Mouse (Mus musculus) embryo, embryonic 11.5 days (tissue): ENCODE measurements around the gene Wdr76.
"Not testable (repeated sequence)": the region's sequence is repeated elsewhere in the genome, so short reads cannot be mapped to it uniquely, and the experiment has no call there.

Source experiments
- DNase-seq: peaks from one replicate; pipeline ENCODE4 v3.0.0-alpha.2; 2012; ENCODE audit warnings: low read depth, low spot score

The Wdr76 gene

DNA sequence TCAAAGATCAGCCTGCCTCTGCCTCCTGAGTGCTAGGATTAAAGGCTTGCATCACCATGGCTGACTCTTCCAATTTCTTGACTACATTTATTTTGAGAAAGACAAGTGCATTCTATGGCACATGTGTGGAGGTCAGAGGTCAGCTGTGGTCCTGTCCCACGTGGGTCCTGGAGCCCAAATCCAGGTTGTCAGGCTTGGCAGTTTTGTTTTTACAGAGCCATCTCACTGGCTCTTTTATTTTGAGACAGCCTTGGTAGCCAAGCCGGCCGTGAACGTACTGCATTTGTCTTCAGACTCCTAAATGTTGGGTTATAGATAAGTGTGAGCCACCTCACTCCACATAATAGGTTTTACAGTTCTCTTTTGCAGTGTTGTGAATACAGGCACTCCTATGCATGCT, 12.2 kb downstream of the Wdr76 start:
- not testable (repeated sequence) for DNase-seq

DNA sequence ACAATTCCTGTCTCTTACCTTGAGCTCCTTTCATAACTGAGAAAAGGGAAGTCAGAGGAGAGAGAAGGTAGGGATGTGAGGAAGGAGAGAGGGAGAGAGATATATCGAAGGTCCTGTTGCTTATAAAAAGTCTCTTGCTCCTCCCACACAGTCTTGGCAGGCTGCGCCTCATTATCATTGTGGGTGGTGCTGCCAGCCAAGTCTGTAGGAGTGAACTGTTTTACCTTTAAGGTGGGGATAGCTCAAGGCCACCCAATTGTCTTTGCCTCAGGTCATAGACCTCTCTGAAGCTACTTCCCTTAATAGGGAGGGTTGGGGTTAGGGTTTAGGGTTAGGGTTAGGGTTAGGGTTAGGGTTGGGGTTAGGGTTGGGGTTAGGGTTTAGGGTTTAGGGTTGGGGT, 15.5 kb downstream of the Wdr76 start:
- no peak for DNase-seq

DNA sequence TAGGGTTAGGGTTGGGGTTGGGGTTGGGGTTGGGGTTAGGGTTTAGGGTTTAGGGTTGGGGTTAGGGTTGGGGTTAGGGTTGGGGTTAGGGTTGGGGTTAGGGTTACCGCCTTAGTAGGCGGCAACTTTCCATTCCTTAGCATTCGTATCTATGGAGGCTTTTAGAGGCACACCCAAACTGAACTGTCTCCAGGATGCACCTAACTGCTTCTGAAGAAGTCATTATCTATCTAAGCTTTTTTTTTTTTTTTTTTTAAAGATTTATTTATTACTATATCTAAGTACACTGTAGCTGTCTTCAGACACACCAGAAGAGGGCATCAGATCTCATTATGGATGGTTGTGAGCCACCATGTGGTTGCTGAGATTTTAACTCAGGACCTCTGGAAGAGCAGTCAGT, 16.3 kb downstream of the Wdr76 start:
- DNase-seq, result not testable (repeated sequence)

DNA sequence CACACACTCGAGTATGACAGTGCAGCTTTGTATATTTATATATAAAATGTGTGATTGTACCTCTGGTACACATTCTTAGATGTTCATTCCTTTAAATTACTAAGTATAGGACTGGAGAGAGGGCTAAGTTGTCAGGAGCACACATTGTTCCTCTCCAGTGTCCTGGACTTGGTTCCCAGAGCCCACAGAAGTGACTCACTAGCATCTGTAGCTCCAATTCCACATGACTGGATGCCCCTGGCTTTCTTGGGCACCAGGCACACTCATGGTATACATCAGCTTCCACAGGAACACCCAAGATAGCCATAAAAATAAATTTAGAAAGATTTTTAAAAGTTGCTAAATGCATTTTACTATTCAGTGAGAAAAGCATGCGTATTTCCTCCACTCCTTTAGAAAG, 18.5 kb downstream of the Wdr76 start:
- DNase-seq, result no peak

DNA sequence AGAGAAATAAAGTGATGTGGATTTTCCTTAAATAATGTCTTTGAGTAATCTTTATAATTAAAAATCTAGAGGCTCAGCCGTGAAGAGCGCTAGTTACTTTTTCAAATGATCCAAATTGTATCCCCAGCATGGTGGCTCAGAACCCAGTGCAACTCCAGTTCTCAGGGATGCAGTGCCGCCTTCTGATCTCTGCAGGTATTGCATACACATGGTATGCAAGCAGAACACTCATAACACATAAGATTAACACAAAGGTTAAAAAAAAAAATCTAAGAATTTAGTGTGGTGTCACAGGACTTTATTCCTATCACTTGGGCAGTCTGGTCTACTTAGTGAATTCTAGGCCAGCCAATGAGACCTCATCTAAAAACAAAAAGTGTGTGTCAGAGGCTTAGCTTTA, 38.3 kb downstream of the Wdr76 start:
- no peak for DNase-seq

DNA sequence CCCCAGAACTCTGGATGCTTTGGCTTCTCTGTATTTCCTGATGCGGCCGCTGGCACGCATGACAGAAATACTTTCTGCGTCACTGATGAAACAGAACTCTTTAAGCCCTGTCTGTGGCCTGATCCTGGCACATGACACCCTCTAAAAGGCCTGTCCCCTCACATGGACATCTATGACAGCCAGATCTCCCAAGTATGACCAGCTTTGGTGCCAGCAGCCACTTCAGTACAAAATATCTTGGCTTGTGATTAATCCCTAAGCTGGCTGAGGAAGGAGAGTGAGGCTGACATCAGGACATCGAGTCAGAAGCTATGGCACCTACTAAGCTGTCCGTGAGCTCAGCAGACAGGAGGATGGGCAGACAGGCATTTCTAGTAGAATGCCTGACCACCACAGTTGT, 43.1 kb downstream of the Wdr76 start:
- DNase-seq, result no peak

DNA sequence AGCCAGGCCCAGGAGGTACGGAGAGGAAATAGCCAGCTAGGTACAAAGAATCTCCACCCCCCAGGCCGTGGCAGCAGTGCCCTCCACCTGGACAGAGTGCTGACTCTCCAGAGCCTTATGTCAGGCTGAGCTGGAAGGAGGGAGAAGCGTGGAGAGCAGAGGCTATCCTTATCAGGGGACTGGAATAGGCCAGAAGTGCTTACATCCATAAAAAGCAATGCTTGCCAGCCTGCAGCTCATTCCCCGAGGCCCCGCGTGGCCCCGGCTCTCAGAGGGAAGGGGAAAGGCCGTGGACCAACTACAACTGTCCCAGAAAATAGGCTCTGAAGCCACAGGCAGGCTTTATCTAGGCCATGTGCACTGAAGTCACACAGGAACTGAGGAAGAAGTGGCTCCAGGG, 44.7 kb downstream of the Wdr76 start:
- no peak for DNase-seq

DNA sequence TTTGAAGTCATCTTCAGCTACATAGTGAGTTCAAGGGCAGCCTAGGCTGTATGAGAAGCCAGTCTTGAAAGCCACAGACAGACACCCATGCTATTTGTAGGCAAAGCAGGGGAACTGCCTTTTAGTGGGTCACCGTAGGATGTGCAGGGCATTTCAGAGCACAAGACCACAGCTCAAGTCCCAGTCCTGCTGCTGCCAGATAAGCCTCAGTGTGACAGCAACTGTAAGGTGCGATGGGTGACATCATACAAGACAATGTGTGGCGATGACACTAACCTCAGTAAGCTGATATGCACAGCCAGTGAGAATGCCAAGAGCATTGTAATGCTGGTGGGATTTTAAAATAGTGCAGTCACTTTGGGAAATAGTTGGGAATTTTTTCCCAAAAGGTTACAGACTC, 56.6 kb downstream of the Wdr76 start:
- DNase-seq, result no peak

DNA sequence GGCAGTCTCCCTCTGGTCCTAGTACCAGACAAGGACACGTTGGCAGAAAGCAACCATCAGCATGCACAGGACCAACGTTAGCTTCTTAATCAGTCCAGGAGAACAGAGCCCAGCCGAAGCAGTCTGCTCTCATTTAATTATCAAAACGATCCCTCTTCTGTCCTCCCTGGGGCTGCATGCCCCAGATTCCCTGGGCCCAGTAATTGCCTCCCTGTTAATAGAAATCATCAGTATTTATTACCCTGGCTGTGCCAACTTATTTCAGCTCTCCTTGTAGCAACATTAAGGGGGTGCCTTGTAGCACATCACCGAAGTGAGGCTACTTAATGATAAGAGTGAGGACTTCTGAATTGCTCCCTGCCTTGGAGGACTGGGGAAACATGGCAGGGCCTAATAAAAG, 59.4 kb downstream of the Wdr76 start:
- no peak for DNase-seq

DNA sequence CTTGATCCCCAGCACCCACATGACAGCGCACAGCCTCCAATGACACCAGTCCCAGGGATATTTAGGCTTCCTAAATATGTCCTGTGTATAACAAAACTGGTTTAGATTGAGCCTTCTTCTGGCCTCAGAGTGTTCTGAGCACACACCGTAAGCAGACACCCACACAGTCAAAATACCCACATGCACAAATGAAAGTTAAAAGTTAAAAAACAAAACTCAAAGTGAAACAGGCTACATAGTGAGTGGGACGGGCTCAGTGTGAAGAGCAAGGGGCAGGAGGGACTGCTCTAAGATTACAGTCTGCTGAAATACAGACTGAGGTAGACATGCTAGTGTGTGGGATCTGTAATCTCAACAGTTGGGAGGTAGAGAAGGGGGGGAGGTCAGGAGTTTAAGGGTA, 63.5 kb downstream of the Wdr76 start:
- DNase-seq, result no peak

DNA sequence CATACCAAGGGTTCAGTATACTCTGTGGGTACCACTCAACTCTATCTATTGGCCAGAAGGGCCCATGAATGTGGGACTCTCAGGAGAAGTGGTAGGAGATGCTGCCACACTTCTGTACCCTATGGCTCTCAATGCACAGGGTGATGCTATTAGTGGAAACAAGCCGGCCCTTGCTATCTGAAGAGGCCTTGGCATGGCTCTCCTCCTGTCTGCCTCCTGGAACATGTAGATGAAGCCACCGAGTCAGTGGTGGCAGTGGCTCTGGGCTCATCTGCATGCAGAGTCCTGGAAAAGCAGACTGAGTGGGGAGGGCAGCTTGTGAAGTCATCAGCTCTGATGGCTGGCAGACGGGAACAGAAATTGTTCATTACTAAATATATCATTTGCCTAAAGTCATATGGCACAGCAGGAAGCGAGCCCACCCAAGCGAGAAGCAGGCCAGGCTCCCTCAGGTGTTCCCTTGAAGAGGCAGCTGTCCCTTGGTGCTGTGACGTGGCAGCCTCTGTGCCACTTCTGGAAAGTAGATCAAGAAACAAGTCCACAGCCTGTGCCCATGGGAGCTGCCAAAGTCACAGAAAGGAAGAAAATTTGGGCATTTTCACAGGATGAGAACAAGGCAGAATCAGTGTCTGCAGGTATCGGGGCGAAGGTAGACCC, 64.6 kb downstream of the Wdr76 start:
- DNase-seq, result no peak

DNA sequence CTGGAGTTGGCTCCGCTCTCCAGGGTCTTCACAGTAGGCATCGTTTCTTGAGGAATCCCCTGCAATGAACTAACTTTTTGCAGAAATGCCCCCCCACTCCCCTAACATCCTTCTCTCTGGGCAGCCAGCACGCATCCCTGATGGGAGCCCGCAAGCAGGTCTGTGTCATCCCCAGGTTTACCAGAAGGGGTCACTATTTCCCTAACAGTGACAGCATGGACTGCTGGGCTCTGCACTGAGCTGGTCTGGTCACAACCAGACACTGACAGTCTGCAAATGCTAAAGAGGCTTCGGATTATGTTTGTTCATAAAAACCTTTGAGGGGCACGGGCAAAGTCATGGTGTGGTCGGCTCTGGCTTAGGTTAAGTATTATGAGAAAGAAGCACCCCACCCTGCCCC, 65.3 kb downstream of the Wdr76 start:
- DNase-seq, result peak; percentile 70

DNA sequence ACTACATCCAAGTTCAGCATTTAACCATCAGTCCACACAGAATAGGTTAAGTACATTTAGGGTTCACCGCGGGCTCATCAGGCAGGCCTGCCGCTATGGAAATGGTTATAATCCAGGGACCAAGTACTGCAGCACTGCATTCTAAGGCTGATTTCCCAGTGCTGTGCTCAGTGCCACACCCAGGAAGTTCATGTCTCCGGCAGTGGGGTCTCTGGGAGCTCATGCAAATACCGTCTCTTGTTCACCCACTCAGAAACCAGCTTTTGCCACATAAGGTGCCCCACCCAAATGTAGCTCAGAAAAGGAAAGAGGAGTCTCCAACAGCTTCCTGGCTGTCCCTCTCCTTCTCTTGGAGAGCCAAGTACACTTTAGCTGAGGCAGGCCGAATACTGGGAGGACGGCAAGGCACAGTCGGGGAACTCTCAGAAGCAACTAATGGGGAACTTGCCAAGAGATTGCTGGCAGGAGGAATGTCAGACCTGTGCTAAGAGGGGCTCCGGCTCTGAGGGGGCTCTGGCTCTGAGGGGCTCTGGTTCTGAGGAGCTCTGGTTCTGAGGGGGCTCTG, 67.6 kb downstream of the Wdr76 start:
- DNase-seq, result no peak

DNA sequence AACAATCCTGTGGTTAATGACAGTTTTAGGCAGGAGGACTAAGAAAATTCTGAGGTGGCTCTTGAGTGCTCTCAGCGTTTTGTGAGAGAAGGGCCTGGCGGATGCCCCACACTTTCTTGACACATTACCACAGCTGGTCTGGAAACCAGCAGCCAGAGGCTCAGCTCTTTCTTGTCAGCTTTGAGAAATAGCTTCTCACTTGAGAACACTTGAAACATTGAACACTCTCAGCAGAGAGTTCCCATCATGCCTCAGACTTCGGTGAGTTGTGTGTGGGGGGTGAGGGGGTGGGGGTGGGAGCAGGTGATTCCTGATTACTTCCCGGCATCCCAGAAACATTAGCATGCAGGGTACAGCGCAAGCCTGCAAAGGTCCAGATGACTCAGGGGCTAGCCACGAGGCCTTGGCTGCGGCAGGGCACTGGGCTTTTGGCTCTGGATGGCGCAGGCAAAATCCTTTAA, 69.2 kb downstream of the Wdr76 start:
- no peak for DNase-seq

DNA sequence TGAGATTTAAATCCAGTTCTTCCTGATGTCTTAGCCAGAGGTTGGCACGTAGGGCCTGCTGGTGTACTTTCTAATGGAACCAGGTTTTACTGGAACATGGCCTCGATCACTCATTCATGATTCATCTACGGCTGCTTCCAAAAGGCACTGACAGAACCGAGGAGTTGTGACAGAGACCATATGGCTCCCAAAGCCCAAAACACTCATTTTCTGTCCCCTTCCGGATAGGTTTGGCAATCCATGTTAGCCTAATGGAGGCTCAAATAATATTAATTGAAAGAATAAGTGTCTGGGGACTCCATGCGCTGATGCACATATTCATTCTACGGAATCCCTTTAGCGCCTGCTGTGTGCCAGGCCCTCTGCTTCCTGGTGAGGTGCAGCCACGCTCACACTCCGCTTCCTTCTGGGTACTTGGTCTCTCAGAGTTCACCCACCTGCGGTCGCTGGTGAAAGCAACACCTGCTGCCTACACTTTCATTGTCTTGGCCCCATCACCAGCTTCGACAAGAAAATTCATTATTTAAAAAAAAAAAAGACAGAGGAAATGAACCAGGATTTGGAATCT, 76.4 kb downstream of the Wdr76 start:
- DNase-seq, result no peak

DNA sequence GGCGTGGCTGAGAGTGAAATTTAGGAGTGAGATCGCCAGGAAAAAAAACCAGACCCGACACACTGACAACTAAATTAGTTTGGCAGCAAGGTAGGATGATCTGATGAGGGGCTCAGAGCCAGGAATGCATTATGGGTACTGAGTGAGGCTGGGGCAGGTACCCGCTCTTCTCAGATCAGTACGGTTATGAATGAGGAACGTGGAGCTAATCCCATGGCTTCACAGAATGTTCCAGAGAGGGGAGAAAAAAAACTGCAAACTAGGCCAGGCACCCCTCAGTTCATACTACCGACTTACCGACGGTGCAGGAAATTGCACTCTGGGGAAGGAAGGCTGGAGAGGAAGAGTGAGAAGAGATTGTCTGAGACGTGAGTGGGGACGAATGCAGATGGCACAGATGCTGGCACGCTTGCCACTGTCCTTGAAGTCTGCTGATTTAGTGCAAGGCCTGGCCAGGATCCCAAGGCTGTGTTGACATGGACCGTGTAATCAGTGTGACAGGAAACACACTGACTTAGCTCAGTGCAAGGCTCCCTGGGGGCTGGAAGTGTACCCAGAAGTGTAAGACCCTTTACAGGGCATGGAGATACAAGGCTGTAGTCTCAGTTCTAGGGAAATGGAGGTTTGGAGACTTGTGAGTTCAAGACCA, 77.1 kb downstream of the Wdr76 start:
- no peak for DNase-seq

DNA sequence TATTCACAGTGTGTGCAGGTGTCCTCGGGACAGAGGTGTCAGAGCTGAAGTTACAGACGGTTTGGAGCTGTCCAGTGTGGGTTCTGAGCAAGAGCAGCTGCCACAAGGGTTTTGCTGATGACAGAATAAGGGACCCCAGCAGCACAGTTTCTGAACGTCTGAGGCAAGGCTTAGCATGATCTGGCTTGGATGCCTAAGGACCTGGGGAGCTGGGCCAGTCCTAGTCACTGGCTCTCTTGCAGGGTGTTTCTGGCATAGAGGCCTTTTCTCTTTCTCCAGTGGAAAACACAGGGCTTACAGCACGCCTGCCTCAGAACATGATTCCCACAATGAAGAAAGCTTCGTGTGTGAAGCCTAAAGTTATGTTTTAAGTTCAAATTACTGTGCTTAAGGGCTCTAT, 78.2 kb downstream of the Wdr76 start:
- no peak for DNase-seq

DNA sequence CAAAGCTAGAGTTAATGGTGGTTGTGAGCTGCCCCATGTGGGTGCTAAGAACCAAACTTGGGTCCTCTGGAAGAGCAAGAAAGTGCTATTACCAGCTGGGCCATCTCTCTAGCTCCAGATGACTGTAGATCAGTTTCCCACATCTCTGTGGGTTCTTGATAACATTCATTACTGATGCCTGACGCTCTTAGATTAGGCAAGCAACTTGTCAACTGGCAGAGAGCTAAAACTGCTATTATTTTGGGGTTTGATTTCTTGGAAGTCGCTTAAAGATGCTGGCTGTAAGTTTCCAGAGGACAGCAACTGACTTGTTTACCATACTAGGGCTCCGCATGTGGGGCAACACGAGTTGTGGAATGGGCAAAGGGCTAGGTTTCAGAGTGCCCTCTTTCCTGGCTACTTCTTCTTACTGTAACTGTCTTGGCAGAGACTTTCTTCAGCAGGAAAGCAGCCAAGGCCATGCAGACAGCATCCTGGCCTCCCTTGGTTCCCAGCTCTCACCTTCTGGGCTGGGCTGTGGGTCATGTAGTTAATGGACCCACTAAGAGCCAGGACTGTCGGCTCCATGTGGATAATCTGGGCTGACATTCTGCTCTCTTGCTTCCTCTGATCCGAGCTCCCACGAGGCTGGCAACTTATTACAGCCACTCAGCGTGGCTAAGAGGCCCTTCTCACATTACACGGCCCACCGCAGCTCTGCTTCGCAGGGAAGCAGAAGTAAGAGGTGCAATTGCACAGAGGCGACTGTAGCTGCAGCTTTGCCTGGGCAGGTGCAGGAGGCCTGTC, 81.2 kb downstream of the Wdr76 start:
- DNase-seq, result peak; percentile 40

DNA sequence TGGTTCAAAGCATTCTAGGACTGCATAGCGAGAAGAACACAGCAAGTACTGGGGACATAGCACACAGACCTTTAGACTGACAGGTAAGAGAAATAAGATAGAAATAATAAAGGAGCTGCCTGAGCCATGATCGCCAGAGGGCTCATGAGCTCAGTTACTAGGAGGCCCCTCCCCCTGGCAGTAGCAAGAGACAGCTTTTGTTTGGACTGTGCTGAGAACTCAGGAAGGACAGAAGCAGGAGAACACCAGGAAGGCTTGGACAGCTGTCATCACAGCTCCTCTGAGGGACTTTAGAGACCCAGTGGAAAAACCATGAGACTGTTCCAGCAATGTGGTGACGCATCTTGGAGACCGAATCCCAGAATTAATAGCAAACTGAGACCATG, 81.8 kb downstream of the Wdr76 start:
- DNase-seq, result no peak

DNA sequence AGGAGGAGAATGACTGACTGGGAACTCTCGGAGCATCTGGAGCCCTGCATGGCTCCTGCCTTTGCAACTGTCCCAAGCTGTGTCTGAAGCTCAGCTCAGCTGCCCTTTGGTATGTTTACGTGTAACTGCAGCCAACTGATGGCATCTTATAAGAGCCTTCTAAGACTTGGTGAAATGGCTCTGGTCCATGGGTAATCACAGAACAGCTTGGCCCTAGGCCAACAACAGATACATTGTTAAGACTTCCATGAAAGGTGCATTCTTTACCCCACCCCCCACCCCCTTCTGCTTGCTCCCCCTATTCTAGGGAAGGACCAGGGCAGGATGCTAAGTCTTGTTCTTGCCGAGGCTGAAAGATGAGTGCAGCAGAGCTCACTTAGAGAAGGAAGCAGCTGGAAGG, 87.6 kb downstream of the Wdr76 start:
- DNase-seq, result no peak
